Mouse (Mus musculus): ENCODE measurements around the gene Ranbp3.

Ranbp3 gene

DNA sequence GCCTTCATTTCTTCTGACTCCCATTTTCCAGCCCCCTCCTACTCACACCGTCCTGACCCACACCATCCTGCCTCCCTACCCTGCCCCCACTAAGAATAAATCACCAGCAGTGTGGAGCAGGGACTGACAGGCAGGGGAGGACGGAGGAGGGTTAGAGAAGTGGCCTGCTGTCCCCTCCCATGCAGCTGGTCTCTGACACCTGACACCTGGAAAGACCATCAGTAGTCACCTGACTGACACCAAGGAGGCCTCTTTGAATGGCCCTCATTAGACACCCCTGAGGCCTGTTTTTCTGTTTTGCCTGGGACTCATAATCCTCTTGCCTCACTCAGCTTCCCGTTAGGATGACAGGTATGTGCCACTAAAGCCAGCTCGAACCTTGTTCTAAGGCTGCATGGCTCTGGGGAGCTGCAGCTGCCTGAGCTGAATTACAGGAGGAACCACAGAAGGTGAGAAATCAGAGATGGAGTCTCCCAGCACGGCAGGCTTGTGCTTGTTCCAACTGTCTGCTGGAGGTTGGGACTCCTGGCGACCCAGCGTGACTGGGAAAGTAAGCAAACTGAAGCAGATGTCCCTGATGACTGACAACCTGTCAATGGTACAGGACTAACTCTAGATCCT, 54.0 kb downstream of the Ranbp3 start:
- no peak for DNase-seq (ENCODE audit: low spot score)

DNA sequence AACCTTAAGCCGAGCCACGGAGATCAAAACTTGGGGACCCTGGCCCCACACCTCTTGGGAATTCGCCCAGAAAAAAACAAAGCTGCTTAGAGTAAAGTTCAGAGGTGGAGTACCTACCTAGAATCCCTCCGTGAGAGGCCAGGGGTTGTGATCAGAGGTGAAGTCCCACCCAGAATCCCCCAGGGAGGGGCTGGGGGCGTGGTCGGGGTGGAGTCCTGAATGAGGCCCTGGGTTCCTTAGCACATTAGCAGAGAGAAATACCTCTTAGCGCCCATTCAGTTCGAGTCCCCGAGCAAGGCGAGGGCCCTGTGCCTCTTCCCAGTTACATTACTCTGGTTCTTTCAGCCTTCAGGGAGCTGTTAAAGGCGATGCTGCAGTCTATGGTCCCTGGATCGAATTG, 54.6 kb downstream of the Ranbp3 start:
- no peak for DNase-seq (ENCODE audit: low spot score)

DNA sequence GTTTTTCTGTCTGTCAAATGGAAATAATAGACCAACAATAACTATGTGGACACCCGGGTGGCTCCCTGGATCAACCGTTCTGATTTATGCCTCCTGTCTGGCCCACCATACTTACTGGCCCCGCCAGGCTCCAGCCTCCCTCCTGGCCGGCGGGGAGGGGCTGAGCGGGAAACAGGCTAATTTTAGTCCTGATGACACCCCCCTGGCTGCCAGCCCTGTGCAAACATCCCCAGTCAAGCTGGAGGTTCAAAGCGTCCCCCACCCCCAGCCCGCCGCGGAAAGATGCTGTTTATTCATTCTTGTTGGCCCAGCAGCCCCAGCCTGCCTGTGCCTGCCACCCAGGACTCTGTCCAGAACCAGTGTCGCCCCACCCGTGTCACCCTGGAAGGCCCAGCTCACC, 55.0 kb downstream of the Ranbp3 start:
- no peak for DNase-seq (ENCODE audit: low spot score)

DNA sequence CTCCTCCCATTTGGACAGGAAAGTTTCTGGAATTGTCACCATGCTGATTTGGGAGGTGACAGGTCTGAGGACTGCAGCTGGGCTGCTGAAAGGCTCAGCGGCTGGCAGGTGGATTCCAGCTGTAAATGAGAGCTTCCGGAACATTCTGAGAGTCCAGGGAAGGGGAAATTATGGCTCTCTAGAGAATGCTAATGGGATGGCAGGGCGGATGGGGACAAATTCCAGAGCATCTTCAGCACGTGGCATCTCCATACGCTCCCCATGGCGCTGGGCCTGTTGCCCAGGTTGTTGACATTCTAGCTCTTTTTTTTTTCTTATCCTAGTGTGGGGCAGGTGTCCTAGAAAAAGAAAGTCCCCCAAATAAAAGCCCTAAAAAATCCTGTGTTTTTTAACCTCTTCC, 56.1 kb downstream of the Ranbp3 start:
- DNase-seq (ENCODE audit: low spot score), result no peak

DNA sequence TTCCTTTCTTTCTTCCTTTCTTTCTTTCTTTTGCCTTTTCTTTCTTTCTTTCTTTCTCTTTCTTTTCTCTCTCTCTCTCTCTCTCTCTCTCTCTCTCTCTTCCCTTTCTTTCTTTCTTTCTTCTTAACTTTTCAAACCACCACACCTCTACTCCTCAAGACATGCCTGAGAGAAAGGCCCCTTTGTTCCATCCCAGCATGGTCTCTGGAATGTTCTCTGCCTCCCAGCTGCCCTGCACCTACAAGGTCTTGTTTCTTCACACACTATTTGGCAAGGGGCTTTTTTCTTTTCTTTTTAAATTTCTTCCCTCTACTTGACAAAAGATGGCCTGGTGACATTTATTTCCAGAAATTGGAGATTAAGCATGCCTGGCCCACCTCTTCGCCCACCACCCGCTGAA, 56.6 kb downstream of the Ranbp3 start:
- no peak for DNase-seq (ENCODE audit: low spot score)

DNA sequence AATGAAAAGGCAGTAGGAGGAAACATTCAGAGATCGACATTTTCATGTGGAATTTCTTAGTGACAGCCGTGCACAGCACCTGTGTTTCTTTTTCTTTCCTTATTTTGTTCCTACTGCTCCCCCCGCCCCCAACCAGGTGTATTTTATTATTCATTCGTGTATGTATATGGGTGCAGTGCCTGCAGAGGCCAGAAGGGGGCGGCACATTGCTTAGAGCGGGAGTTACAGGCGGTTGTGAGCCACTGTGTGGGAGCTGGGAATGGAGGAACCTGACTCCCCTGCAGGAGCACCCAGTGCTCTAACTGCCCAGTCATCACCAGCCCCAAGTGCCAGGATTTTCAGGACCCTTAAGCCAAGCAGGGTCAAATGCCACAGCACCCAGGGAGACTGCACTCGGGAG, 63.4 kb downstream of the Ranbp3 start:
- DNase-seq (ENCODE audit: low spot score), result no peak

DNA sequence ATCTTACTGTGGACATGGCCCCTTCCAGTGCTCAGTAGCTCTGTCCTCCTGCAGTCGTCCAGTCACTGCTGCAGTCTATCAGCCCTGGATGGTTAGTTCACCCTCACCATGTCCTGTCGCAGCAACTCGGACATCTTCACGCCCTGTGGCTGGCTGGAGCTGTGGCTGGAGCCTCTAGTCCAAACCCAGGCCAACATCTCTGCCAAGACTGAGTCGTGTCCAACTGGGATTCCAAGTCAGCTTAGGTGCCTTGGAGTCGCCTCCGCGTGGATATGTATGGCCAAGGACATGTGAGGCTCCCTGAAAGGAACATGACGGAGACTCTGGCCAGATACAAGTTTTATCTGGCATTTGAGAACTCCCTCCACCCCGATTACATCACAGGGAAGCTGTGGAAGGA, 65.1 kb downstream of the Ranbp3 start:
- no peak for DNase-seq (ENCODE audit: low spot score)

DNA sequence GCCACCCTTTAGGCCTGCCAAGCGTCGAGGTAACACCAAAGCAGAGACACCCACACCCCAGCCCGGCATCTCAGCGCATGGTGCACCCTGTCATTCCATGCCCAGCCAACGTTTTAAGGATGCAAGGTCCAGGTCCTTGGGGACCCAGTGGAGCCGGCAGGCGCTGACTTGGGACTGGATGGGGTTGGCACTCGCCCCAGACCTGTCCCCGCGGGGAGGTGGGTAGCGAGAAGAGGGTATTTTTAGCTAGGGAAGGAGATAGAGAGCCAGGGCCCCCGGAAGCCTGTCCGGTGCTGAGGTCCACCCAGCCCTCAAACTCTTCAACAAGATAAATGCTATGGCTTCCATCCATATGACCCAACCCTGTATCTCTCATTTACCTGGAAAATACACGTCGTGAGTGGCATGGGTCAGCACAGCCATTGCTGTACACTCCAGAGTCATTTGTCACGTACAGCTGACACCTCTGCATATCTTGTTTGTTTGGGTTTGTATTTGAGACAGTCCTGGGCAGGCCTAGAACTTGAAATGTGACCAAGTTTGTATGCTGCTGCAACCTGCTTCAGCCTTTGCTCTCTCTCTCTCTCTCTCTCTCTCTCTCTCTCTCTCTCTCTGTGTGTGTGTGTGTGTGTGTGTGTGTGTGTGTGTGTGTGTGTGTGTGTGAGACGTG, 67.2 kb downstream of the Ranbp3 start:
- DNase-seq (ENCODE audit: low spot score), result no peak

DNA sequence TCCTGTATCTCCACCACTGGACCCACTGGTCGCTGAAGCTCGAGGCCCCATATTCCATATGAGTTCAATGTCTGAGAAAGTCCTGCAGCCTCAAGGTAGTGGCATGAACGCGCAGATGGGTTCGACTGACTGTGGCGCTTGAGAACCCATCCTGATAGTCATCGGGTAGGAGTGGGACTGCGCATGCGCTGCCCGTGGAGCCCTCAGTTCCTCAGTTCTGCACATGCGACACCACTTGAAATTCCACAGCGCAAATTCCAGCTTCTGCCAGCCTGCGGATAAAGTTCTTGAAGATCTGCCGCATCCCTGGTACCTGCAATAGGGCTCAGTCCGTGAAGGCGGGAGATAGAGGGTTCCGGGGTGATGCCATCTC, 67.7 kb downstream of the Ranbp3 start:
- no peak for DNase-seq (ENCODE audit: low spot score)

DNA sequence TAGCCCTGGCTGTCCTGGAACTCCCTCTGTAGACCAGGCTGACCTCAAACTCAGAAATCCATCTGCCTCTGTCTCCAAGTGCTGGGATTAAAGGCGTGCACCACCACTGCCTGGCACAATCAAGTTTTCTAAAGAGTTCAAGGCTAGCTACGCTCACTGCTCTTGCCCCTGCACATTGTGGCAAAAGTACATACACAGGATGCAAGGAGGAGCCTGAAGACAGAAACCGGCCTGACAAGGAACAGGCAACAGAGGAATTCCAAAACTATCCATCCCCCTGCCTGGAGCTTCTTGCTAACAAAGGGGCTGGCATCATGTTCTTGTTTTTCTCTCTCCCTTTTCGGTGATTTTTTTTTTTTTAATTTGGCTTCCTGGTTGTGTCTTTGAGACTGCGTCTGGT, 71.1 kb downstream of the Ranbp3 start:
- DNase-seq (ENCODE audit: low spot score), result no peak

DNA sequence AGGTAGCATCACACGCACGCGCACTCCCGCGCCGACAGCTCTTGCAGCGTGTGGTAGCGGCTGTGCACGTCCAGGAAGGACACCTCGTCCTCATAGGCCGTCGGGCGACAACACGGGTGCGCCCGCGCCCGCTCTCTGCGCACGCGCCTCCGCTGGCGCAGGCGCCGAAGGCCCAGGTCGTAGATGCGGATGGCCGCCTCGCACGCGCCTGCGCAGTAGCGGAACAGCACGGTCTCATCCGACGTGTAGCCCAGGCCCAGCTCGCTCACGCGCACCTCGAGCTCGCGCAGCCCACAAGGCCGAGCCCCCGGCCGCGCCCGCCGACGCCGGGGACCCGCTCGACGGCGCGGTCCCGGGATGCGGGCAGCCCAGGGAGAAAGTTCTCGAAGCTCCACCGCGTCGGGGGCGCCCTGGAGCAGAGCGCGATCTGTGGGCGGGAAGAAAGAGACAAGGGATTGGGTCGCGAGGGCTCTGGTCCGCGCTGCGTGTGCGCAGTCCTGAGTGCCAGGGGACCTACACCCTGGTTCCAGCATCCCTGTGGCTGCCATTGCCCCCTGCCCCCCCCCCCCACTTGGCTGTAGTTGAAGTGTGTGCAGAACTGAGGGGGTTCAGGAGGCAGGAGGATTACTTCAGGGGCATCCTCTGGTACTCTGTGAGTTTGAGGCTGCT, 78.4 kb downstream of the Ranbp3 start:
- no peak for DNase-seq (ENCODE audit: low spot score)

DNA sequence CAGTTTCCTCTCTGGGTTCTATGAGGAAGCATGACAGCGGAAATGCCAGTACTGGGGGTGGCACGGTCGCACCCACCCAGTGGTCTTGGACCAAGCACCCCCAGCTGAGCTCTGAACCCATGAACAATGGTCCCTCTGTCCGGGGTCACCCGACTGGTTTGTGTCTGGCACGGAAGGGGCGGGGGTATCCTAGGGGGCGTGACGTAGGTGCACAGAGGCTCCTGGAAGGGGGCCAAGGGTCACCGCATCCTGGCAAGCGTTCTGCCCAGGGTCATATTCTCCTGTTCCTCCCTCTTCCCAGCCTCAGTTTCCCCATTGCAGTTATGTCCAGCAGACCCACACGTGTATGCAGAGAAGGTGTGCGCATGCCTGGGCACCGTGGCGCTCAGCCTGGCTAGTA, 80.4 kb downstream of the Ranbp3 start:
- no peak for DNase-seq (ENCODE audit: low spot score)

DNA sequence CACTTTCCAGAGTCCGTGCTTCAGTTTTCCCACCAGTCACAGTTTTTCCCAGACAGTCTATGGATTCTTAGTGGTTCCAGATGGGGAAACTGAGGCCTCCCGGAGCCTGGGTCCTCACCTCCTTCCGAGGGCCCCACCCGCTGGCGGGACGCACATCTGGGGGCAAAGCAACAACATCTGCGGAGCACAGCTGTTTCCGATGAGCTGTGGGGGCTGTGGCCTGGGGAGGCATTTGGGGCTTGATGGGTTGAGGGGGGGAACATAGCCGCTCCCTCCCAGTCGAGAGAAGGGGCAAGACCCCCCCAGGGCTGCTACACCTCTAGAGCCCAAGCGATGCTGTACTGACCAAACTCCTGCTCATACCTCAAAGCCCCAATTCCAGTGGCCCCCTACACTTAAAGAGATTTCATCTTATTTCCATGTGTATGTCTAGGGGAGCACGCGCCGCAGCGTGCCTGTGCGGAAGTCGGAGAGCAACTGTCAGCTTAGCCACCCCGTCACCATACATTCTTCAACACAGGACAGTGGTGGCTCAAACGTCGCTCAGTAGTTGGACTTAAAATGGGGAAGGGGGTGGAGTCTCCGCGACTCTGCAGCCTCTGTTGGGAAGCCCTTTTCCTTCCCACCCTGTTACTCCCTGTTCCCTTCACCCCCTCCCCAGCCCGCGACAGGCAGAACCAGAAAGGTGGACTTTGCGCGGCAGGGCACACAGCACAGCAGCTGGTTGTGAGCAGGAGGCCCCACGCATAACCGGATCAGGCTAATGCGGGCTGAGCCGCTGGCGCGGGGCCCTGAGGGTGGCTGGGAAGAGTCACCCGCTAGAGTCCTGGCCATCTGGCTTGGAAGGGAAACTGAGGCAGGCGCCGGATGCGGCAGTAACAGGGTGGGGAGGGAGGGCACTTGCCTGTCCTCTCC, 81.4 kb downstream of the Ranbp3 start:
- no peak for DNase-seq (ENCODE audit: low spot score)

DNA sequence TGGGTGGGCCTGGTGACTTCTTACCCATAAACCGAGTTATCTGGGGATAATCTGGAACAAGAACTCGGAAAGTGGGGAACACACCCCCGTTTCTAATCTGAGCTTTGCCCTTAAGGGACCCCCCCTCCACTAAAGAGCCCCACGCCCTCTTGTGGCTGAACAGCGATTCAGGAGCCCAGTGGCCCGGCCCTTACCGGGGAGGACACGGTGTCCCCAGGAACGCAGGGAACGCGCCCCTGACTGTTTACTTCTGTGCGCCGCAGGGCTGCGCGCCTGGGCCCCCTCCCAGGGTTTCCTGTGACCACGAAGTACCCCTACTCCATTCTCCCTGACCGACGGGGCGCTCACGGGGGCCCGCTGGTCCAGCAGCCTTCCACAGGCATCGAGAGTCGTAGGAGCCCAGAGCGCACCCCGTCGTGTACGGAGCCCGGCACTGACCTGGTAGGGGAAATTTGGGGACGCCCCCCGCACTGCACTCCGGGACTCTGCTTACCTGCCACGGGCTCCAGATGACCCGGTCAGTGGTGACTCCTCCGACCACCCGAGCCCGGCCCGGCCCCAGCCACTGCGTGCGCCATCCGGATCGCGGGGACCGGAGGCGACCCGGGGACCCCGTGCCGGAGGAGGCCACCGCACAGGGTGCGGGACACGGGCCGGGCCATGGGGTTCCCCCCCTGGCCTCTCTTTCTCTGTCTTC, 83.8 kb downstream of the Ranbp3 start:
- DNase-seq (ENCODE audit: low spot score), result no peak

DNA sequence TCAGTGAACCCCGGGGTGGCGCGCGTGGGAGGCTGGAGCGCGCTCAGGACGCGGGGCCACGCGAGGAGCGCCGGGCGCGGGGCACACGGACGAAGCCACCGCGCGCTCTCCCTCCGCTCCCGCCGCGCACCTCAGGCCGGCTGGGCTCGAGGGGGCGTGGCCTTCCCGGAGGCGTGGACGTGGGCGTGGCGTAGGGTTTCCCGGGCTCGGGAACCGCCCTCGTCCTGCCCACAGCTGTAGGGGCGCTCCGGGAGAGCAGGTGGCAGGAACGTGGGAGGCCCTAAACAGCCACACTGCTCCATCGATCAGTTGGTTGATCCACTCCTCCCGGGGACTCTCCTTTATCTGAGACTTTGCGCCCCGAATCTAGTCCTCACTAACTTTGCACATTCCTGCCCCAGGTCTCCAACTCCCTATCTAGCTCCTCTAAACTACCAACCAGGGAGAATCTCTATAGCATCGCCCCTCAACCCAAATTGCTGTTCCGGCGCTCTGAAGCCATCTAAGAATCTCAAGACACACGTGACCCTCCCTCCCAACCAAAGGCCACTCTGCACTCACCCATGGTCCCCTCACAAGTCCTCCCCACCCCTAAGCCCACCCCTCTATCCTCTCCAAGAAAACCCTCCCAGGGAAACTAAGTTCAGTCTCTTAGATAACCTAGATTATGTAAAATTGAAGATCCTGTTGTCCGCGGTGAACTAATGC, 84.5 kb downstream of the Ranbp3 start, which contains the start of gene Nrtn:
Nrtn (minus strand) TSS at position 115 of the 708 bp plus-strand sequence.
- DNase-seq (ENCODE audit: low spot score), result no peak

DNA sequence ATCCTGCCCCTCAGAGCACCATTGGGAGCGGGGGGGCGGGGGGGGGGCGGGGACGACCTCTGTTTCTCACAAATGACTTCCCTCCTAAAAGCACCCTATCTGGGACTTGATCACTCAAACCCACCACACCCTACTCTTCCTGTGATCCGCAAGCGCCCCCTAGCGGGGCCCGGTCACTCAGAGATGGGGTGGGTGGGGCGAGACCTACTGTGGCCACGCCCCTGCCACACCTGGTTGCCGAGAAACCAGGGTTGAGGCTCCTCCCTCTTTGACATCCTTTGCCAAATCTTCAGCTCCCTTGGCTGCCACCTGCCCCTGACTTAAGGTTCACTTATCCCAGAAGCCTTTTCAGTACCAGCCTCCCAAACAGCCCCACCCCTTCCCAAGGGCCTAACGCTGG, 85.0 kb downstream of the Ranbp3 start:
- peak; percentile 84 for DNase-seq (ENCODE audit: low spot score)

DNA sequence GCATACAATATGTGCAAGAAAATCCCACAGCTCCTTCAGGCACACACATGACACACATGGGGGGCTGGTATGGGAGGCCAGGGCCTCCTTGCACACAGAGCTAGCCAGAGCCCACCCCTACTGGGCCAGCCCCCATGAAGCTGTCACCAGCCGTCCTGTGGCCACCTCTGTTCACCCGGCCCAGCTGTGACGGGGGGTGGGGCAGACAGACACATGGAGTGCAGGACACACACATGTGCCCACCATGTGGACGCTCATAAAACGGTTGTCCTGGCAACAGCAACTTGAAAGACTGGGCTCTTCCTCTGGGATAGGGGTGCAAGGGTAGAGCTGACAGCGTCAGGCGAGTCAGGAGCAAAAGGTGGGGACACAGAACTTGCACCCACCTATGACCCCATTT, 86.2 kb downstream of the Ranbp3 start:
- DNase-seq (ENCODE audit: low spot score), result no peak

DNA sequence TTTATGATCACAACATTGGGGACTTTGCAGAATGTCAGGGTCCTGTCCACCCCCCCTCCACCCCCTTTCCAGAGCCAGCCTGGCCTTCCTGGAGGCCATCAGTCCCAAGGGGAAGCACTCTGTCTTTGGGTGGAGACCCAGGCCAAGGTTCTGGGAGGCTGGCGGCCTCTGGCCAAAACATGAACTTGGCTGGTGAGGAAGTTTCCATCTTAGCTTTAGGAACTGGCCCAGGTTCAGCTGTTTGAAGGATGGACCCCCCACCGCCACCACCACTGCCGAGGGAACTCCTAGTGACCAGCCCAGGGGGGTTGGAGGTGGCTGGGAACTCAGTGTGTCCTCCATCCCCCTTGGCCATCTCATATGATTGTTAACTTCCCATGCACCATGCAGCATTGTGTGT, 88.0 kb downstream of the Ranbp3 start:
- DNase-seq (ENCODE audit: low spot score), result no peak
